8 mouse cellular contexts compared by ENCODE assay signal in the genomic region with DNA sequence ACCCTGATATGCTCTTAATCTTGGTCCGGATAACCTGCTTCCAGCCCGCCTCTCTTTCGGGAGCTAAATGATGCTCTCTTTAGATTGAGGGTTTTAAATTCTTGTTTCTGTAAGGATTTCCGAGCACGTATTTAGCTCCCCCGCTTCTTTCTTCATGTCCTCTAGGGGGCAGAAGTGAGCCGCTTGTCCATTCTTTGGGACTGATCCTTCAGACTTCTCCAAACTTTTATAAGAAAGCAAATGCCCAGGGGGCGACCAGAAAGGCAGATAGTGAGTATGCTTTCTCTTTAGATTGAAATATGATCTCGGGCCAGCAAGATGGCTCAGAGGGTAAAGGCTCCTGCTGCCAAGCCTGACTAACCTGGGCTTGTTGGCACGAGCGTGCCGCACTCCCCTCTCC. TPM values are rescaled to one million over a fixed set of nuclear protein-coding genes. Genes with fewer than 3 reads are reported as not detected.
DNase-seq lines count a peak whose midpoint lies in the region; ATAC-seq and TF ChIP-seq lines count a peak whose summit lies in the region.

No protein-coding gene starts in this region.

- no peaks in the 10 kb centered on the region for H3K9me3 ChIP-seq in forebrain, embryonic 10.5 days
- no peaks in the 10 kb centered on the region for H3K9me3 ChIP-seq in forebrain, embryonic 16.5 days (ENCODE audit: control insufficient read depth, low read length)

- H3K4me2 ChIP-seq in forebrain, embryonic 16.5 days (ENCODE audit: low read length) = no peak overlapping the region

- no peak for TF ChIP-seq POLR2A in lung, adult 2 months (IDR thresholded peaks at IDR 0.05; ENCODE audit: borderline replicate concordance, extremely low read depth, low read depth, low read length)

- H3K27ac ChIP-seq in forebrain, embryonic 10.5 days = no peak overlapping the region
- no peak overlapping the region for H3K27ac ChIP-seq in forebrain, embryonic 16.5 days (ENCODE audit: low read length)

- no peak overlapping the region for H3K9ac ChIP-seq in forebrain, embryonic 16.5 days (replicated peaks; ENCODE audit: low read depth, low read length)

- no peaks in the 10 kb centered on the region for H3K36me3 ChIP-seq in forebrain, embryonic 10.5 days (replicated peaks)
- H3K36me3 ChIP-seq in forebrain, embryonic 16.5 days (ENCODE audit: control insufficient read depth, insufficient read depth) = no peaks in the 10 kb centered on the region

- no peak for TF ChIP-seq CTCF in lung, adult 2 months (IDR thresholded peaks at IDR 0.05; ENCODE audit: insufficient read depth, low read length)

- WGBS in forebrain, embryonic 10.5 days = 28% methylated on average over 12 of the region's 12 CpGs
- 30% methylated on average over 12 of the region's 12 CpGs for WGBS in forebrain, embryonic 16.5 days
- WGBS in lung, adult 2 months = 26% methylated on average over 12 of the region's 12 CpGs

- H3K4me3 ChIP-seq in forebrain, embryonic 10.5 days = peak overlapping the region; percentile 10; the same call in 1 of the 2 replicates
- H3K4me3 ChIP-seq in forebrain, embryonic 16.5 days (replicated peaks; ENCODE audit: low read length) = no peak overlapping the region
- no peak overlapping the region for H3K4me3 ChIP-seq in lung, adult 2 months (replicated peaks; ENCODE audit: extremely low read depth, low read depth, low read length)

- peaks cover 14% of the 10 kb centered on the region for H3K27me3 ChIP-seq in forebrain, embryonic 10.5 days (ENCODE audit: poor library complexity, severe bottlenecking)
- H3K27me3 ChIP-seq in forebrain, embryonic 16.5 days (replicated peaks; ENCODE audit: control insufficient read depth, insufficient read depth, low read length) = no peaks in the 10 kb centered on the region

- peaks cover 8% of the 10 kb centered on the region; the same call in 1 of the 2 replicates for H3K4me1 ChIP-seq in forebrain, embryonic 10.5 days
- H3K4me1 ChIP-seq in forebrain, embryonic 16.5 days (replicated peaks; ENCODE audit: control insufficient read depth, insufficient read depth, low read length) = no peaks in the 10 kb centered on the region
- H3K4me1 ChIP-seq in lung, adult 2 months (ENCODE audit: control insufficient read depth, insufficient read depth, low read length) = no peaks in the 10 kb centered on the region

- no peak for ATAC-seq in forebrain, embryonic 16.5 days

- peak; percentile 48 for DNase-seq in forebrain, embryonic 10.5 days (ENCODE audit: extremely low spot score, low spot score)
- DNase-seq in CD8-positive naive resting alpha-beta T cell, adult 2 months (ENCODE audit: low read depth in 2 of 2, low spot score in 2 of 2) = peak; percentile 35 to 44
- DNase-seq in cerebellum, adult 11-12 months = peak; percentile 45
- DNase-seq in frontal cortex, postnatal 36 days (ENCODE audit: low spot score in 2 of 2) = peak; percentile 32 to 42
- peak; percentile 44 for DNase-seq in kidney, adult 11 months
- peak; percentile 50 for DNase-seq in lung, adult 2 months
- peak; percentile 31 for DNase-seq in right cerebral cortex, postnatal 4 days

RNA-seq across cellular contexts. Expression of gene Plekhg3, which starts 34.4 kb away (rescaled TPM):
- 1.5 and 2.4 TPM in 2 replicates for polyA plus RNA-seq in forebrain, embryonic 10.5 days (2016; fragmentation: Nextera tagmentation; extraction: Ambion mirVana)
- polyA plus RNA-seq in forebrain, embryonic 16.5 days (2015; fragmentation: Nextera tagmentation; extraction: Ambion mirVana) = 1.0 and 1.3 TPM in 2 replicates
- polyA plus RNA-seq in lung, adult 2 months (2012; rRNA removed) = 19.5 and 20.4 TPM in 2 replicates
